Mouse (Mus musculus): ENCODE data around the gene Rbfox1.

DNA sequence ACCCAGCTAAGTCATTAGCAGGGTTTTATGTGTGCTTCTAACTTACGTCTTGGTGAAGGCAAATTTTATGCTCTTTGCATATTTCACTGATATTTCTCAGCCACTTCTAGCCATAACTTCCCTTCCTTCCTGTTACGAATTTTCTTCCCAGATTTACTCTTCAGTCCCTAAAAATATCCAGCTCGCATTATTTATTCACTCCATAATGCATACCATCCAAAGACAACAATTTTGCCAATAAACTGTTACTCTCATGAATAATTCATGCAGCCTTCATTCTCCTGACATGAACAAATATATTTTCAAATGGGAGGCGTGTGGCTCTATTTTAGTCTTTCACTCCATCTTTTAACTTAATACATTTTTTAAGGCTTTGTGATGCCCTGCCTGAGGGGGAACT is 1029.4 kb downstream of the Rbfox1 start:
- no peak for TF ChIP-seq CTCF (IDR thresholded peaks at IDR 0.05; ENCODE audit: low read depth, low read length)
- no peak for TF ChIP-seq GATA1 (IDR thresholded peaks at IDR 0.05; ENCODE audit: borderline replicate concordance, low read length)
